Mouse (Mus musculus) layer of hippocampus, adult 9-11 months (tissue): ENCODE data around the gene Ankrd12.
"Not testable (repeated sequence)": the region's sequence is repeated elsewhere in the genome, so short reads cannot be mapped to it uniquely, and the experiment has no call there.

Source experiments
- DNase-seq: peaks from one replicate; pipeline ENCODE4 v3.0.0; 2022

Ankrd12 gene

GRCm38 (mm10) chr17:66077437-66077850, 555 bp upstream of the Ankrd12 start:
- no peak for DNase-seq

GRCm38 (mm10) chr17:66076174-66076927, 538 bp downstream of the Ankrd12 start:
- DNase-seq, result peak; percentile 34

- no peak for DNase-seq
Observed at GRCm38 (mm10) chr17:66075827-66076173, 1.1 kb downstream of the Ankrd12 start.

- no peak for DNase-seq
Observed at GRCm38 (mm10) chr17:66073971-66074370, 2.9 kb downstream of the Ankrd12 start.

GRCm38 (mm10) chr17:66069036-66069435, 7.9 kb downstream of the Ankrd12 start:
- DNase-seq, result not testable (repeated sequence)

GRCm38 (mm10) chr17:66065115-66065514, 11.8 kb downstream of the Ankrd12 start:
- no peak for DNase-seq

GRCm38 (mm10) chr17:66061241-66061938, 15.5 kb downstream of the Ankrd12 start:
- DNase-seq, result no peak

- DNase-seq, result no peak
Observed at GRCm38 (mm10) chr17:66058160-66058559, 18.7 kb downstream of the Ankrd12 start.

- no peak for DNase-seq
Observed at GRCm38 (mm10) chr17:66057145-66057544, 19.7 kb downstream of the Ankrd12 start.

GRCm38 (mm10) chr17:66053349-66053748, 23.5 kb downstream of the Ankrd12 start:
- no peak for DNase-seq

GRCm38 (mm10) chr17:66048795-66049194, 28.1 kb downstream of the Ankrd12 start:
- no peak for DNase-seq

GRCm38 (mm10) chr17:66048199-66048598, 28.7 kb downstream of the Ankrd12 start:
- no peak for DNase-seq

GRCm38 (mm10) chr17:66043679-66044078, 33.2 kb downstream of the Ankrd12 start:
- DNase-seq, result not testable (repeated sequence)

- DNase-seq, result no peak
Observed at GRCm38 (mm10) chr17:66041020-66041419, 35.9 kb downstream of the Ankrd12 start.

- no peak for DNase-seq
Observed at GRCm38 (mm10) chr17:66033239-66033638, 43.6 kb downstream of the Ankrd12 start.

GRCm38 (mm10) chr17:66031991-66032390, 44.9 kb downstream of the Ankrd12 start:
- DNase-seq, result no peak

GRCm38 (mm10) chr17:66024211-66024610, 52.7 kb downstream of the Ankrd12 start:
- no peak for DNase-seq

GRCm38 (mm10) chr17:66011790-66012189, 65.1 kb downstream of the Ankrd12 start:
- DNase-seq, result no peak

- no peak for DNase-seq
Observed at GRCm38 (mm10) chr17:66007892-66008291, 69.0 kb downstream of the Ankrd12 start.

- no peak for DNase-seq
Observed at GRCm38 (mm10) chr17:66007473-66007872, 69.4 kb downstream of the Ankrd12 start.

- DNase-seq, result no peak
Observed at GRCm38 (mm10) chr17:65988151-65988820, 88.6 kb downstream of the Ankrd12 start.

- DNase-seq, result not testable (repeated sequence)
Observed at GRCm38 (mm10) chr17:65976720-65977119, 100.2 kb downstream of the Ankrd12 start.

GRCm38 (mm10) chr17:65967751-65968150, 109.1 kb downstream of the Ankrd12 start:
- DNase-seq, result no peak

- no peak for DNase-seq
Observed at GRCm38 (mm10) chr17:65962263-65962662, 114.6 kb downstream of the Ankrd12 start.
